Mouse (Mus musculus): ENCODE data around the gene Smad1.
"Not testable (repeated sequence)": the region's sequence is repeated elsewhere in the genome, so short reads cannot be mapped to it uniquely, and the experiment has no call there.

Gene Smad1

GRCm38 (mm10) chr8:79398994-79399650 is at the start of gene Smad1:
Smad1 (minus strand) TSS chr8:79399518.
- DNase-seq (ENCODE audit: low spot score): peak; percentile 94

GRCm38 (mm10) chr8:79447260-79447853 is 48.0 kb upstream of the Smad1 start:
- DNase-seq (ENCODE audit: low spot score): no peak

DNA sequence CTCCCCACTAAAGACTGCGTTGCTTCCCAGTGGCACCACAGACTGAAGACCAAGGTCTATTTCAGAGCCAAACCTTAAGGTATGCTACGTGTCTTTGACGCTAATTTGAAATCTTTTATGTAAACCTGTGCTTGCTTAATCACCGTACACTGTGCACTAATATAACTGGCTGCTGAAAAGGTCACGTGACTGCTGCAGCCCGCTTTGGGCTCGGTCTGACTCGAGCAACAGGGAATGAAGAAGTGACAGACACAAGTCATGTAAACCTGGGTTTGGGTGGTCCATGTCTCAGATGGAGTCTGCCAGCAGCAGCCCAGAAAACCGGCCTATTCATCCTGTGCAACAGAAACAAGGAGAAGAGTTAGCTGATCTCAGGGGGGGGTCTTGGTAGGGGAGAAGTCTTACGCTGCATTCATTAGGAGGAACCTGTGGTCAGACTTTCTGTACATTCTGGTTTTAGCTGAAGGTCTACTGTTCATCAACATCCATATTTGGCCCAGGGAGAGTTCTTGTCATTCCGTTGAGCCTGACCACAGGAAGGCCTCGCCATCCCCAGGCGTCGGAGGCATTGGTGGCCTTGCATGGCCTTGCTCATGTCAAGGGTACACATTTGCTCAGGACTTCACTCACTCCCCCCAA is 44.3 kb upstream of the Smad1 start:
- no peak for DNase-seq (ENCODE audit: low spot score)

GRCm38 (mm10) chr8:79433953-79434500 is 34.7 kb upstream of the Smad1 start:
- no peak for DNase-seq (ENCODE audit: low spot score)

GRCm38 (mm10) chr8:79414907-79415306 is 15.6 kb upstream of the Smad1 start:
- DNase-seq (ENCODE audit: low spot score): no peak

DNA sequence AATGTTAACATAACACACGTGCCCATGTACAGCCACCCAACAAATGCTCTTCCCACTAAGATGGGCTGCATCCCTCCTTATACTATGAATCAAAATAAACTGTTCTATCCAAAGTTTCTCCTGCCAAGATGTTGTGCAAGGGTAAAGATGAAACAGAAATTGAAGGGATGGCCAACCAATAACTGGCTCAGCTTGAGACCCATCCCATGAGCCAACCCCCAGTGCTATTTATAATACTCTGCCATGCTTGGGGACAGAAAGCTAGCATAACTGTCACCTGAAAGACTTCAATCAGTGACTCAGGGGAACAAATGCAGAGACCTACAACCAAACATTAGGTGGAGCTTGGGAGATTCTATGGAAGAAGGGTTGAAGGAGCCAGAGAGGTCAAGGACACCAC is 11.2 kb upstream of the Smad1 start:
- no peak for DNase-seq (ENCODE audit: low spot score)

- DNase-seq (ENCODE audit: low spot score): not testable (repeated sequence)
Measured at GRCm38 (mm10) chr8:79407356-79407755, 8.0 kb upstream of the Smad1 start.

DNA sequence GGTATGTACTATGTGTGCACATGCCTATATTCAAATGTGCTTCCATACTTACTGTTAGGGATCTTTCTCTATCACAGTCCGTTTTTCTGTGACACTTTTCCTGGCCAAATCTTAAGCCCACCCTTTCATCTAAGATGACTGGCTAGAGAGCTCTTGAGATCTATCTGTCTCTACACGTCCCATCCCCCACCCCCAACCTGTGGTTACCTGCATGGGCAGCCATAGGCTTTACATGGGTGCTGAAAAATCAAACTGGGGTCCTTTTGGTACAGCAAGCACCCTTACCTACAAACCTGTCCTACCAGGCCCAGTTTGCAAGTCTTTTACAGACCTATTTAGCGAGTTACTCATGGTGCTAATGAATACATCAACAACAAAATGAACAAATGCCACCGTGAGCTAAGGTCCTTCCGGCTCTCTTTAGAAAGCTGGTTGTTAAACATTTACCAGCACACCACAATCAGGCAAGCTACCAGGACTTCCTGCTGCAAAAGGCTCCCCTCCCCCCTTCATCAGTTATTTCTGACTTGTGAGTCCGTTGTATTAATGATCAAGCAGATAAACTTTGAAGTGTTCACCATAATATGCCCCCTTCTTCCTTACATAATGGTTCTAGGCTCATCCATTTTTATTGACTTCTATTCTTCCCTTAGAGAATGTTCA is 5.7 kb upstream of the Smad1 start:
- DNase-seq (ENCODE audit: low spot score): no peak

DNA sequence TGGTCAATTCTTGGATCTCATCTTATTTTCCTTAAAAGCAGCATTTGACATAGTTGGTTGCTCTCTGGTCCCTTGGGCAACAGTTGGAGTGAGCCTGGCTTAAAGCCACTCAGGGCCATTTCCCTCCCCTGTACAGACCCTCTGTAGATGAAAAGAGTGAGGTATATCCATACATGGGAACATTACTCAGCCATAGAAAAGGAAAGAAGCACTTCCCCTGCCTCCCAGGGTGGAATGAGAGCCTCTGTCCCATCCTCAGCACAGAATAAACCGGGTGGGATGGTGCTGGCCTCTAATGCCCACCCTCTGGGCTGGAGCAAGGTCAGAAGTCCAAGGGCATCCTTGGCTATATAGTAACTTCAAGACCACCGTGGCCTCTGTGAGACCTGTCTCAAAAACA is 1.4 kb upstream of the Smad1 start:
- no peak for DNase-seq (ENCODE audit: low spot score)

GRCm38 (mm10) chr8:79398251-79398981 is 902 bp downstream of the Smad1 start:
- peak; percentile 44 for DNase-seq (ENCODE audit: low spot score)

- no peak for DNase-seq (ENCODE audit: low spot score)
Measured at GRCm38 (mm10) chr8:79397705-79398250, 1.5 kb downstream of the Smad1 start.

GRCm38 (mm10) chr8:79396911-79397310 is 2.4 kb downstream of the Smad1 start:
- no peak for DNase-seq (ENCODE audit: low spot score)

GRCm38 (mm10) chr8:79394009-79394408 is 5.3 kb downstream of the Smad1 start:
- no peak for DNase-seq (ENCODE audit: low spot score)

DNA sequence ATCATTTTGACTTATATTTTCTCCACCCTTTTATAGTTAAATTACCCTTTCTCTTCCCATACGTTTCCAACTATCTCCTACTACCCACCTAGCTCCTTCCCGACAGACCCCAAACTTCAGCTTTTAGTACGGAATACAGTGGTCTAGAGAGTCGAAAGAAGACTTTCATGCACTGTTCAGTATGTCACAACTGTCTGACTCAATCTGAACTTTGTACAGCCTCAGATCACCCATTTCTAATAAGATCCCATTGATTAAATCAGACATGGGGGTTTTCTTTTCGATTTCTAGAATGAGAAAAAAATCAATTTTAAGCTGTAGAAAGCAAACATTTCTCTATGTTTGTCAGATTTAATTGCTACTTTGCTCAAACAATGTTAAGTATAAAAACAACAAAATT is 6.1 kb downstream of the Smad1 start:
- no peak for DNase-seq (ENCODE audit: low spot score)

GRCm38 (mm10) chr8:79392649-79393048 is 6.7 kb downstream of the Smad1 start:
- DNase-seq (ENCODE audit: low spot score): no peak

GRCm38 (mm10) chr8:79391454-79391853 is 7.9 kb downstream of the Smad1 start:
- DNase-seq (ENCODE audit: low spot score): no peak

DNA sequence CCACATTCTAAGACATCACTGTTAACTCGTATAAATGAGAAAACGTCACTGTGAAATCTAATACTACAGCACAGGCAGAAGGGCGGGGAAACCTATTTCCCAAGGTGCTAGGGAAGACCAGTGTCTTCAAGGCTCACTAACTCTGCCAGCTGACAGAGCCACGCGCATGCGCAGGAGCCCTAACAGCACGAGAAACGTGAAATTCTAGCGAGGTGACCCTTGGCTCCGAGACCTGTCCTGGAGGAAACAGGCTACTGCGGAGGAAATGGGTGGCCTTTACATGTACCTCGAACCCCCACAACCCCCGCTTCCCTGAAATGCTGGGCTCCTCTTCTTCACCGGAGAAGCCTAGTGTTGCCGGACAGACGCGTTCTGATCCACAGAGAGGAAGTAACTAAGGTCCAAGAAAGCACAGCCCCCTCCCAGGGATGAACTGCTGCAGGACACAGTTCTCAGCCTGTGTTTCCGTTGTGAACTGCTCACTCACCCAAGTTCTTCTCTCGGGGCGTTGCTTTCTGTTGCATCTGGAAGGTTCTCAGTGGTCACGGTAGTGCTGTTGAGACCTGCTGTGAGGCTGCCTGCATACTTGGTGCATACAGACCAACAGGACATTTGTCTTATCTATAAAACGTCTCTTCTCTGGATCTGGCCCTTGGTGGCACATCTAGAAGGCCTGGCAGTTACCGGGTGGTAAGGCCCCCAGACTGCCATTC is 10.1 kb downstream of the Smad1 start:
- no peak for DNase-seq (ENCODE audit: low spot score)

- no peak for DNase-seq (ENCODE audit: low spot score)
Measured at GRCm38 (mm10) chr8:79386831-79387230, 12.5 kb downstream of the Smad1 start.

DNA sequence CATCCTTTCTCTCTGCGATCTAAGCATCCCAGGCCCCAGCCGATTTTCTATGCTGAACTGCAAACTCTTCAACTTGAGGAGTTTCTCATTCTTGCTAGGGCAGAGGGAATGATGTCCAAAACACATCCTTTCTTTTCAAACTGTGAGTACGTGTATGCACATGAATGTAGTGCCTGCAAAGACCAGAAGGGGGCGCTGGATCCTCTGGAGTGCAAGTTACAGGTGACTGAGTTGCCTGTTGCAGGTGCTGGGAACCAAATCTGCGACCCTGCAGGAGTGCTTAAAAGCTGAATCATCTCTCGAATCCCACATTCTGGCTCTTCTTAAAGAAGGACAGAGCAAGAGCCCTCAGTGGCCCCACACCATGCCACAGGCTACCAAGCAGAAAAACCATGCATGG is 13.0 kb downstream of the Smad1 start:
- no peak for DNase-seq (ENCODE audit: low spot score)

DNA sequence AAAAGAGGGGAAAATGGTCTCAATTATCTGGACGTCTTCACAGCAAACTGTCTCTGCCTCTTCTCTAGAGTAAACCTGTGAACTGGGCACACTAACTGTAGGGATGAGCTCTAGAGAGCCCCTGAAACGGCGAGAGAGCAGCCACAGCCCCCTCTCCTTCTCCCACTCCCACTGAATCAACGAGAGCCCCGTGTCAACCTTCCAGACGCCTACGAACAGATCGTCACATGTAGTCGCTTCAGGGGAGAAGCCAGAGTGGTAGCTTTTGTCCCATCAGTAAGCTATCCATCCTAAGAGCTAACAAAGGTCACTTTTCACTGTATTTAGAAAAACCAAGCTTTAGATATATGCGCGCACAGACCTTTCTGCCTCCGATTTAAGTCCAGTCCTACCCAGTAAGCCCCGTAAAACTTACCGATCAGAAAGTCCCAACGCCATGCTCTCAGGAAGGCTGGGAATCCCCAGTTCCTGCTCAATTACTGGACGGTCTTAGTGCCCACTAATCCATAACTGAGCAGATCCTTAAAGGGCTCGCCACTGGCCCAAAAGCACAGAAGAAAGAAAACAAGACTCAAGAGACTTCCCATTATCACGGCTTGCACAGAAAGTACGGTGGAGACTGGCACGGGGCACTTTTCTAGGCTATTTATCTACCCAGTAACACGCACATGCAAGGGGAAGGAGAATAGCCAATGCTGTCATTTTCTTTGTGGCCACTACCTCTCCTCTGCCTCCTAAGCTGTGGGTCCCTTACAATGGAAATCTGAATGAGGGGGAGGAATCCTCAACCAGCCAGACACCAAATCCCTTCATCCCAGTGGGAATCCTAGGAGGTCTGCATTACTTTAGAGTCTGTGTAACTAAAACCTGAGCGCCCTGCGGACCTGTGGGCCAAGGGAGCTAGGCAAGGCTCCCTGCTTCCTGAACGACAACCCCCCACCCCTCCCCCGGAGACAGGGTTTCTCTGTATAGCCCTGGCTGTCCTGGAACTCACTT is 14.7 kb downstream of the Smad1 start:
- DNase-seq (ENCODE audit: low spot score): no peak
